Mouse (Mus musculus) bone marrow, adult 2 months (tissue): ENCODE data around the gene Olfr857. TPM values are rescaled to one million over a fixed set of nuclear protein-coding genes. Genes with fewer than 3 reads are reported as not detected.
"Not testable (repeated sequence)": the region's sequence is repeated elsewhere in the genome, so short reads cannot be mapped to it uniquely, and the experiment has no call there.

ENCODE experiments used
- H3K27ac ChIP-seq: fragments of 200-500 bp; 2 replicates; pipeline ENCODE4 v1.5.1; 2012; ENCODE audit warnings: low read depth, mild to moderate bottlenecking, control low read depth, inconsistent platforms, low read length; ENCODE audit not compliant: control insufficient read depth, poor library complexity, insufficient read depth
- H3K4me1 ChIP-seq: fragments of 200-500 bp; 2 replicates; pipeline ENCODE4 v1.6.1; 2011; ENCODE audit warnings: low read length; ENCODE audit not compliant: control insufficient read depth, insufficient read depth
- H3K4me3 ChIP-seq: fragments of 200-500 bp; replicated peaks from 2 replicates; pipeline ENCODE3; 2011; ENCODE audit warnings: mild to moderate bottlenecking, low read depth, low read length, control low read depth; ENCODE audit not compliant: control insufficient read depth
- CTCF ChIP-seq: fragments of 200-500 bp; IDR thresholded peaks from 2 replicates; pipeline ENCODE4 v1.5.1; 2011; ENCODE audit warnings: low read length, control low read depth; ENCODE audit not compliant: control insufficient read depth, insufficient read depth
- POLR2A ChIP-seq: fragments of 200-500 bp; IDR thresholded peaks from 2 replicates; pipeline ENCODE4 v1.6.1; 2011; ENCODE audit warnings: low read depth, mild to moderate bottlenecking, control low read depth, low read length, borderline replicate concordance; ENCODE audit not compliant: control insufficient read depth
- WGBS: fragments of 180-500 bp; shearing (Covaris S2); methylation state at CpG from one replicate; pipeline ENCODE4 v1.1.7; 2018; 5-methylcytosine and 5-hydroxymethylcytosine counted together
- polyA plus RNA-seq: library from polyadenylated mRNA; stranded (reverse); fragments of >200 nt; gene quantifications from 2 replicates; pipeline ENCODE4 v1.2.4, GENCODE M21; 2011; ENCODE audit warnings: low replicate concordance; ENCODE audit not compliant: missing spikeins, insufficient read depth, insufficient read length

The Olfr857 gene
- polyA plus RNA-seq: not detected in 2 replicates

- Histone ChIP-seq H3K4me1 (no peaks in the 10 kb centered on the region), H3K4me3 (no peak within 1 kb of the TSS), H3K27ac (no peak within 1 kb of the TSS)
- no peak for TF ChIP-seq CTCF
- TF ChIP-seq POLR2A: no peak
- WGBS: 83% methylated on average over 1 of the region's 1 CpGs
Observed at GRCm38 (mm10) chr9:19709133-19709532, at the start of gene Olfr857. TSS of gene Olfr857 (plus strand) at chr9:19709433.

GRCm38 (mm10) chr9:19690281-19690680, 19.0 kb upstream of the Olfr857 start:
- Histone ChIP-seq H3K4me1 (no peaks in the 10 kb centered on the region), H3K4me3 (no peak overlapping the region), H3K27ac (no peak overlapping the region)
- TF ChIP-seq CTCF: no peak
- TF ChIP-seq POLR2A: no peak
- 79% methylated on average over 6 of the region's 6 CpGs for WGBS

- Histone ChIP-seq H3K4me3 (no peak overlapping the region), H3K4me1 (no peaks in the 10 kb centered on the region), H3K27ac (no peak overlapping the region)
- 67% methylated on average over 1 of the region's 1 CpGs for WGBS
- TF ChIP-seq POLR2A (no peak), CTCF (no peak)
Observed at GRCm38 (mm10) chr9:19691426-19691825, 17.8 kb upstream of the Olfr857 start.

- Histone ChIP-seq H3K4me1 (no peaks in the 10 kb centered on the region), H3K4me3 (no peak overlapping the region), H3K27ac (no peak overlapping the region)
- 81% methylated on average over 2 of the region's 2 CpGs for WGBS
- TF ChIP-seq POLR2A: no peak
- no peak for TF ChIP-seq CTCF
Observed at GRCm38 (mm10) chr9:19692430-19692829, 16.8 kb upstream of the Olfr857 start.

GRCm38 (mm10) chr9:19694285-19694684, 14.9 kb upstream of the Olfr857 start:
- WGBS: 42% methylated on average over 2 of the region's 2 CpGs
- not testable (repeated sequence) for H3K4me3 ChIP-seq, H3K4me1 ChIP-seq, H3K27ac ChIP-seq

GRCm38 (mm10) chr9:19694898-19695379, 14.3 kb upstream of the Olfr857 start:
- not testable (repeated sequence) for H3K27ac ChIP-seq, H3K4me1 ChIP-seq, H3K4me3 ChIP-seq
- 71% methylated on average over 9 of the region's 9 CpGs for WGBS

GRCm38 (mm10) chr9:19704546-19704945, 4.7 kb upstream of the Olfr857 start:
- 44% methylated on average over 2 of the region's 2 CpGs for WGBS
- not testable (repeated sequence) for H3K4me3 ChIP-seq, H3K27ac ChIP-seq, H3K4me1 ChIP-seq

Other genes starting within 250 kb of the Olfr857 start
- not detected in 2 replicates for gene Olfr850, start 231.2 kb upstream of the Olfr857 start, polyA plus RNA-seq
- gene Olfr851, start 216.1 kb upstream of the Olfr857 start, polyA plus RNA-seq: not detected in 2 replicates
- not detected in 2 replicates for gene Olfr853, start 168.4 kb upstream of the Olfr857 start, polyA plus RNA-seq
- not detected in 2 replicates for gene Olfr854, start 142.1 kb upstream of the Olfr857 start, polyA plus RNA-seq
- gene Olfr855, start 126.8 kb upstream of the Olfr857 start, polyA plus RNA-seq: not detected in 2 replicates
- 4.4 and 8.6 TPM in 2 replicates for gene Zfp317, start 87.3 kb upstream of the Olfr857 start, polyA plus RNA-seq
- gene Olfr58, start 70.8 kb downstream of the Olfr857 start, polyA plus RNA-seq: not detected in 2 replicates
- gene Olfr859, start 95.5 kb downstream of the Olfr857 start, polyA plus RNA-seq: not detected in 2 replicates
- not detected in 2 replicates for gene Olfr860, start 140.3 kb downstream of the Olfr857 start, polyA plus RNA-seq
- not detected in 2 replicates for gene Olfr862, start 178.6 kb downstream of the Olfr857 start, polyA plus RNA-seq
- gene Olfr77, start 207.4 kb downstream of the Olfr857 start, polyA plus RNA-seq: 0.62 TPM in 1 of 2 replicates, not detected in the other